Mouse (Mus musculus) layer of hippocampus, postnatal 14 days (tissue): ENCODE results near the gene Olfr56. TPM values are rescaled to one million over a fixed set of nuclear protein-coding genes. Genes with fewer than 3 reads are reported as not detected.
"Not testable (repeated sequence)": the region's sequence is repeated elsewhere in the genome, so short reads cannot be mapped to it uniquely, and the experiment has no call there.

Experiments used
- DNase-seq, 2 experiments: peaks; one replicate each; pipeline ENCODE4 v3.0.0; 2021 to 2022; ENCODE audit warnings: low spot score in 2 of 2, mixed read lengths in 1 of 2
- long read RNA-seq, 2 experiments: library from polyadenylated mRNA; stranded (forward); transcript quantifications; one replicate each; pipeline ENCODE4 v2.0.0; 2021
- total RNA-seq, 2 experiments: library from RNA; stranded (reverse); gene quantifications; 2 replicates each; pipeline ENCODE4 v1.2.3; 2021

Gene Olfr56
- total RNA-seq, result not detected
- long read RNA-seq, experiment 1, result 0 reads
- long read RNA-seq, experiment 2, result 0 reads

DNA sequence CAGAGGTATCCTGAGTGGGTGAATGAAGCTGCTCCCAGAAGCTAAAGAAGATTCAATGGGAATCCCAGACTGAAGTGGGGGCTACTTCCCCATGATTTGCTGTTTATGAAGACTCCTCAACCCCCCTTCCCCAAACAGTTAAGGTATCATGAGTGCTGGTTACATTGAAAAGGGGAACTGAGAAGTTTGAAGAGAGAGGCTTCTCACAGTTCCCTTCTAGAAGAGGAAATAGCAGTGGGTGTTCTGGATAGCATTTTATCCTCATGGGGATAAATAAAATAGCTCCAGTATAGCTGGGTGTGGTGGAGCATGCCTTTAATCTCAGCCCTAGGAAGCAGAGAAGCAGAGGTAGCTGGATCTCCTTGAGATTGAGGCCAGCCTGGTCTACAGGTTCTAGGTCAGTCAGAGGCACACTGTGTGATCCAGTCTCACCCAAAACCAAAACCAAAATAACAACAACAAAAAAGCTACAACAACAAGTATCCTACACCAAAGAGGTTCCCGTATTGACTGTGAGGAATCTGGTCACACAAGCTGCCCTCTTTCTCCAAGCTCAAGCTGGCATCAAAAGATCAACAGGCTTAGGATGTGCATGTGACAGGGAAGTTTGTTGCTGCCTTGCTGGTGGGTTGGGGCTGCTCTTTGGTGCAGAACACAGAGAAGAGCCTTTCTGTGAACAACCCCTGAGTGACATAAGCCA is at the start of gene Olfr56:
Gene Olfr56 (plus strand): TSS at position 650 of the 700 bp plus-strand sequence.
- not testable (repeated sequence) for DNase-seq

DNA sequence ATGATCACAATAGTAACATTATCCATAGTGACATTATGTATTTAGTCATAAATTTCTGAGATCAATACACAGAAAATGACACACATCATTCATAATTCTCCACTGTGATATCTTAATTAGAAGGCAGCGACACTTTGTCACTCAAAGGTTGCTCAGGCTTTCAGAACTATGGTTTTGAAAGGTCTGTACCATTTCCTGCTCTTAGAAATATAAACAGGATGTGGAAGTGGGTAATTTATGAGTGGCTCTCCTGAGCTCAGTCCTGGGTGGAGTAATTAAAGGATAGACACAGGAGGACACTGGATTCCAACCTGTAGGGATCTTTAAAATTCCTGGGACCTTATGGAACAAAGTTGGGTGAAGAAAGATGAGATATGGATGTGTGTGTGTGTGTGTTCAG is 45.3 kb upstream of the Olfr56 start:
- not testable (repeated sequence) for DNase-seq

DNA sequence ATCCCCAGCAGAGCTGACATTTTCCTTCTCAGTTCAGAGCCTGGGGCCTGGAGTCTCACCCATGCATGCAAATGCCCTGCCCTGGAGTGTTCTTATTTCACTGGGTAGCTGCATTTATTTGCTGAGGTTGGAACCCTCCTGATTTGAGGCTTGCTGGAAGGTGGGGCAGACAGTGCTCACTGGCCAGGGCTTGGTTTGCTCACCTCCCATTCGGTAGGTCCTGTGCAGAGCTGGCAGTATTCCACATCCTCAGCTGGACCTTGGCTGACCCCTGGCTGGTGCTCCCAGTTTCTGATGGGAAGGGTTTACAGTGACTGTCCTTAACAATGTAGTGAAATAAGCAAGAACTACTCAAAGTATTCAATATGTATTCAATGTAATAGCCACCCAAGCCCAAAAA is 44.8 kb upstream of the Olfr56 start:
- DNase-seq, result not testable (repeated sequence)

DNA sequence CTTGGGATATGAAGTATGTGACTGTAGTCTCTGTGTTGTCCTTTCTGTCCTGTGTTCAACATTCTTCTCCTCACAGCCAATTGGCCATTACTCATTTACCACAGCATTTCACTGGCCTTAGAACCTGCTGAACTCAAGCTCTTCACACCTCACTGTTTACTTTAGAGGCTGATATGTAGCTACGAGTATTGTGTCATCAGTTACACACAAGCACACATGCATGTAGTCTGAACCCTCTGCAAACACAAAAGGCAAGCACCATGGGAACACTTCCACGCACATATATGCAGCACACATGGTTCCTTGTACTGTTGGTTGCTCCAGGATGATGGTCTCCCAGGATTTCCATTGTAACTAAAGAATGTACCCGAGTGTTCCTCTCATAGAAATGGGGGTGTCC is 43.4 kb upstream of the Olfr56 start:
- not testable (repeated sequence) for DNase-seq

DNA sequence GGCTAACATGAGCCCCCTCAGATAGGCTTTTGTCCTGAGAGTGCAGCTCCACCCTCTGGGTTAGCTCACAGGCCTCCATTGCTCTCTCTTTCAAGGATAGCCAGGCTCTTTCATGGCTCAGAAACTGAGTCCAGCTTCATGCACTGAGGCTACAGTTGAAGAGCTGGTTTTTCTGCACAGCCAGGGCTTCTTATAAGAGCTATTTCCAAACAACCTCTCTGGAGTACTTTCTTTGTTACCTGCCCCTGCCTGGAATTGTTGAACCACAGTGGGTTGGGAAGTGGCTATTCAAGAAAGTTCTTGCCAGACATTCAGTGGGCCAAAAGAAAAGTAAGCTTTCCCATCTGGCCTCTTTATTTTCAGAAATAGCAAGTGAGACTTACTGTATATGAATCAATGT is 39.4 kb upstream of the Olfr56 start:
- not testable (repeated sequence) for DNase-seq

DNA sequence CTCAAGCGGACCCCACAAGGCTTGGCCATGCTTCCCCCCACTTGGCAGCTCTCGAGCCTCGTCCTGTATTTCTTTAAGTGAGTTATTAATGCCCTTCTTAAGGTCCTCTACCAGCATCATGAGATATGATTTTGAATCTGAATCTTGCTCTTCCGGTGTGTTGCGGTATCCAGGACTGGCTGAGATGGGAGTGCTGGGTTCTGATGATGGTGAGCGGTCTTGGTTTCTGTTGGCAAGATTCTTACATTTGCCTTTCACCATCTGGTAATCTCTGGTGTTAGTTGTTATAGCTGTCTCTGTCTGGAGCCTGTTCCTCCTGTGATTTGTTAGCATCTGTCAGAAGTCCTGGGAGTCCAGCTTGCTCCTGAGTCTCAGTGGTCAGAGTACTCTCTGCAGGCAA is 32.6 kb upstream of the Olfr56 start, which contains the start of gene Psme2b:
Gene Psme2b (minus strand): TSS at position 101 of the 400 bp plus-strand sequence.
- not testable (repeated sequence) for DNase-seq

DNA sequence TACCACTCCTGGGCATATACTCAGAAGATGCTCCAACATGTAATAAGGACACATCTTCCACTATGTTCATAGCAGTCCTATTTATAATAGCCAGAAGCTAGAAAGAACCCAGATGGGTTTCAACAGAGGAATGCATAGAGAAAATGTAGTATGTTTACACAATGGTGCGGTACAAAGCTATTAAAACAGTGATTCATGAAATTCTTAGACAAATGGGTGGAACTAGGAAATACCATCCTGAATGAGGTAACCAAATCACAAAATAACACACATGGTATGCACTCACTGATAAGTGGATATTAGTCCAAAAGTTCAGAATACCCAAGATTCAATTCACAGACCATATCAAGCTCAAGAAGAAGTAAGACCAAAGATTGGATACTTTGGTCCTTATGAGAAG is 4.0 kb upstream of the Olfr56 start:
- not testable (repeated sequence) for DNase-seq

DNA sequence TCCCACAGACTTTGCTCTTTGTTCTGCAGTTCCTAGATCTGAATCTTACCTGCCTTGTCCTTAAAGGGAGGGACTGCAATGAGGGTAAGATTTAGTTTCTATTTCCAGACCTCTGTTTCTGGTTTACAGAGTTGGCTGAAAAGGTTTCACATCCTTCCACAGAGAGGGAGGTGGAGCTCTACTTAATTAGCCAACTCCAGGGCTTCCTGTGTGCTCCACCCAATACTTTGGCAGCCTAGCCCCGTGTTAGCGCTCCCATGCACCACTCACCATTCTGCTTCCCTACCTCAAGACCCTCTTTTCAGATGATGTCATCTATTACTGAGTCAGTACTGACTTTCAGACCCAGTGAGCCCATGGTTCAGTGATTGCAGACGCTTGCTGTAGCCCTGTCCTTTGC is 562 bp downstream of the Olfr56 start, which contains the start of gene 9930111J21Rik1:
Gene 9930111J21Rik1 (minus strand): TSS at position 148 of the 400 bp plus-strand sequence.
- not testable (repeated sequence) for DNase-seq

DNA sequence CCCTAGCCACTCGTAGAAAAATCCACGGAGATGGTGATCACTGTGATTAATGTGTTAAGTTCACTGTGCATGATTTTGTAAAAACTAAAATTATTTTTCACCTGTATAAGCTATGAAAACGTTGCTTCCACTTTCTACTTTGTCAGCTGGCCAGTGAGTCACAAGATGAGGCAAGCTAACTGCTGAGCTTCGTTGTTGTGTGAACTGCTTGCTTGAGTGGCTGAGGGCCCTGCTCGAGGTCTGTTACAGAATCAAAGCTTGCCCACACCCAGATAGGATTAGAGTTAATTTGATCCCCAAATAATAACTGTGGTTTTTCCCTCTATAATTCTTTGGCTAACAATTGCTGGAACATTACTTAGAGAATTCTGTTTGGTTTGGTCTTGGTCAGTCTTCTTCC is 1.4 kb downstream of the Olfr56 start:
- not testable (repeated sequence) for DNase-seq

DNA sequence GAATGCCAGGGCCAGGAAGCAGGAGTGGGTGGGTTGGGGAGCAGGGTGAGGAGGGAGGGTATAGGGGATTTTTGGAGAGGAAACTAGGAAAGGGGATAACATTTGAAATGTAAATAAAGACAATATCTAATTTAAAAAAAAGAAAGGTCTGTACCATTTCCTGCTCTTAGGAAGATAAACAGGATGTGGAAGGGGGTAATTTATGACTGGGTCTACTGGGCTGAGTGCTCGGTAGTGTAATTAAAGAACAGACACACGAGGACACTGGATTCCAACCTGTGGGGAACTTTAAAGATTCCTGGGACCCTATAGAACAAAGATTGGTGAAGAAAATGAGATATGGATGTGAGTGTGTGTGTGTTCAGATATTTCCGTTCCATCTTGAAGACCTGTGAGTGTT is 4.2 kb downstream of the Olfr56 start:
- DNase-seq, result not testable (repeated sequence)

DNA sequence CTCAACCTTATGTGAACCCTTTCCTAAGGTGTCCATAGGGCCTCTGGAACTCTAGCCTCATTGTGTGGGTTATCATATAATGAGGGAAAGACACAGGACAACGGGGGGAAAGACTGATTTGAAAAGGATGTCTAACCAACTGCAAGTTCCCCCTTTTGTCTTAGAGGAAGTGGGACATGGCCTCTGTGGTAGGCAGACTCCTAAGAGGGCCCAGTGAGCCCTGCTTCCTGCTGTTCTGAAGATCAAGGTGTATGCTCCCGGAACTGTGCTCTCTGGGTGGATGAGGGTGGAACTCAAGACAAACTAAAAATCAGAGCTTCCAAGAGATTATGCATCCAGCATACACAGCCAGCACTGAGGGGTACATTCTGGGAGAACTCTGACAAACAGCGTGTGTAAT is 9.5 kb downstream of the Olfr56 start:
- DNase-seq, result not testable (repeated sequence)

DNA sequence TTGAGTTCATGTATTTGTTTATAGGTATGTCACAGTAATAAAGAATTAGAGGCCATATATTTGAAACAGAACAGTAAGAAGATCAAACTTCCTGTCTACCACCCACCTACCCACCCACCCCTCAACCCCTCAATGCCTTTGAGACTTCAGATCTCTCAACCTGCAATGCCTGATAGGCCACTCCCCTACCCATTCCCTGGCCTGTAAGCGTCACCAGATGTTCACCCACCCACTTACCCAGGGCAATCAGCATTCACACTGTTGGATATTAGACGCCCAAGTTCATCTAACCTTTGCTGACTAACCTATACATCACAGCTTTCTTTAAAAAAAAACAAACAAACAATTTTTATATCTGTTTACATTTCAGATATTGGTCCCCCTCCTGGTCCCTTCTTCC is 11.3 kb downstream of the Olfr56 start:
- DNase-seq, result not testable (repeated sequence)

DNA sequence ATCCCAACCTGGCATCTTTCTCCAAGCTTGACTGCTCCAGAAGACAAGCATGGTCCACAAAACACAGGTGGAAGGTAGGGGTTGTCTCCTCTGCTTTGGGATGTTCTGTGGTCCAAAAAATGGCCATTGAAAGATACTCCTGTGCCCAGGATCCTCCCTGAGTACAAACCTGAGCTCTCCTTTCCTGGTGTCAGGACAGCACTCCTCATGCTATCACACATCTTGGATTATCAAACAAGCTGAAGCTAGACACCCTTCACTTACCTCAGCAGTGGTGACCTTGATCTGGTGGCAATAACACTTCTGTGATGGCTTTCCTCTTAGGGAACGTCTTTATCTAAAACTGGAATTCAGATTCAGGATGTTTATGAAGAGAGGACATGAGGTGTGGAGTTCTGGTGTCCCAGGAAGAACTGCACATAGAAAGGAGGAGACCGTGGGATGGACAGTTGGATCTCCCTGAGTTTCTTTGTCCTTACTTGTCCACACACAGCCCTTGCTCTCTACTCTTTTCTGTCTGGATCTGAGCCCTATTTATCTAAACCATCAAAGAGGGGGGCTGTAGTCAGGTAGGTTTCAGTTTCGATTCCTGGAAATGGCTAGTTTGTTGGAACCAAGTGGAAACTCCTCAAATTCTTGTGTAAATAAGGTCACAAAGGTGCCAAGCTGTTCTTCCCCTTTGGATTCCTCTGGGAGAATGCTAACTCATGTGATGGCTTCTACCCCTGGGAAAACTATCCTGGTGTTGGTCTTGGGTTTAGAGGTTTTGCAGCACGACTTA is 13.2 kb downstream of the Olfr56 start, which contains the start of gene Gm12185:
Gene Gm12185 (minus strand): TSS at position 487 of the 781 bp plus-strand sequence.
- DNase-seq, result not testable (repeated sequence)

DNA sequence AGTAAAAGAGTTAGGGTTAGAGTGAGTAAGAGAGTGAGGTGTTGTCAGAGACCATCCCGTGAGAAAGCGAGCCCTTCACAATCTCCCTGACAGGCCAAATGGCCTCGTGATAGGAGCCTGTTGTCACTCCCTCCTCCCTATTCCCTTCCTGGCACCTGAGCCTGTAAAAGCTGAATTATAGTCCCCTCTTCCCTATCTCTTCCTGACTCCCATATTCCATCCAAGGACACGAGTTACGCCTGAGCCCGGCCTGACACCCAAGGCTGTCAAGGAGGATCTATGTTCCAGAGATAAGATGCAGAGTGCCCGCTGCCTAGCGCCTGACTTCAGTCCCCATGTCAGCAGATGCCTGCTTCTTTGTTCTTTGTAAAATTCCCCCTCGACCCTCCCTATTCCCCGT is 14.6 kb downstream of the Olfr56 start:
- not testable (repeated sequence) for DNase-seq

DNA sequence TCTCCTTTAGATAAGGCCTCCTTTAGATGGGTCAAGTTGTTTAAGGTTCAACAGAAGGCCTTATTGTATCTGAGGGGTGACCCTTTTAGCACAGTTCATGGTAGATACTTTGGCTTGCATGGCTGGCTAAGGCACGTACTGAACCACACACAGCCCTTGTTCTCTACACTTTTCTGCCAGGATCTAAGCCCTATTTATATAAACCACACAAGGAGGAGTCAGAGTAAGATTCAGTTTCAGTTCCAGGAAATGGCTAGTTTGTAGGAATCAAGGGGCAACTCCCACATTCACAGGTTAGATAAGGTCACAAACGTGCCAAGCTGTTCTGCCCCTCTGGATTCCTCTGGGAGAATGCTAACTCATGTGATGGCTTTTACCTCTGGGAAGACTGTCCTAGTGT is 15.3 kb downstream of the Olfr56 start, which contains the start of gene Tgtp1:
Gene Tgtp1 (minus strand): TSS at position 155 of the 400 bp plus-strand sequence.
- not testable (repeated sequence) for DNase-seq

DNA sequence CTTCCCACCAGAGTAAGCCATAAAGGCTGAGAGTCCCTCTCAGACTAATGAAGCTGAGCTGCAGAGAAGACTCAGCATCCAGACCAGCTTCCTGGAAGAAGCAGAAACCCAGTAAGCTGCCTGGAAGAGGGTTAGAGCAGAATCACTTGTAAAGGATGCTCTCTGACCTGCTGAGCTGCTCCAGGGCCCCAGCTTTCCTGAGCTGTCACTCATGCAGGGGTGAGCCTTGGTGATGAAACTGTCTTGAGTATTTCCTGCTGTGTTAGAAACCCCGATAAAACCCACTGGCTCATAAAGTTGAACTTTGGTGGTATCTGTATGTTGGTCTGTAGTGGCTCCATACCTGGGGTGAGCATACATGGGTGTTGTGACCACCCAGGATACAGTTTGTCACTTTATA is 21.7 kb downstream of the Olfr56 start:
- DNase-seq, result not testable (repeated sequence)

DNA sequence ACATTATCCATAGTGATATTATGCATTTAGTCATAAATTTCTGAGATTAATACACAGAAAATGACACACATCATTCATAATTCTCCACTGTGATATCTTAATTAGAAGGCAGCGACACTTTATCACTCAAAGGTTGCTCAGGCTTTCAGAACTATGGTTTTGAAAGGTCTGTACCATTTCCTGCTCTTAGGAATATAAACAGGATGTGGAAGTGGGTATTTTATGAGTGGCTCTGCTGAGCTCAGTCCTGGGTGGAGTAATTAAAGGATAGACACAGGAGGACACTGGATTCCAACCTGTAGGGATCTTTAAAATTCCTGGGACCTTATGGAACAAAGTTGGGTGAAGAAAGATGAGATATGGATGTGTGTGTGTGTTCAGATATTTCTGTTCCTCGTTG is 27.6 kb downstream of the Olfr56 start:
- DNase-seq, result not testable (repeated sequence)

DNA sequence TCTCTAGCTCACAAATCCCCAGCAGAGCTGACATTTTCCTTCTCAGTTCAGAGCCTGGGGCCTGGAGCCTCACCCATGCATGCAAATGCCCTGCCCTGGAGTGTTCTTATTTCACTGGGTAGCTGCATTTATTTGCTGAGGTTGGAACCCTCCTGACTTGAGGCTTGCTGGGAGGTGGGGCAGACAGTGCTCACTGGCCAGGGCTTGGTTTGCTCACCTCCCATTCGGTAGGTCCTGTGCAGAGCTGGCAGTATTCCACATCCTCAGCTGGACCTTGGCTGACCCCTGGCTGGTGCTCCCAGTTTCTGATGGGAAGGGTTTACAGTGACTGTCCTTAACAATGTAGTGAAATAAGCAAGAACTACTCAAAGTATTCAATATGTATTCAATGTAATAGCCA is 28.1 kb downstream of the Olfr56 start:
- not testable (repeated sequence) for DNase-seq

DNA sequence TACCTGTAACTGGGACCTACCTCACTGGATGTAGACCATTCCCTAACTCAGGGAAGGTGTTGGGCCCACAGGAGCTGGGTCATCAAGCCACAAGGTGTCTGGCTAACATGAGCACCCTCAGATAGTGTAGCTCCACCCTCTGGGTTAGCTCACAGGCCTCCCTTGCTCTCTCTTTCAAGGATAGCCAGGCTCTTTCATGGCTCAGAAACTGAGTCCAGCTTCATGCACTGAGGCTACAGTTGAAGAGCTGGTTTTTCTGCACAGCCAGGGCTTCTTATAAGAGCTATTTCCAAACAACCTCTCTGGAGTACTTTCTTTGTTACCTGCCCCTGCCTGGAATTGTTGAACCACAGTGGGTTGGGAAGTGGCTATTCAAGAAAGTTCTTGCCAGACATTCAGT is 33.4 kb downstream of the Olfr56 start:
- DNase-seq, result not testable (repeated sequence)

DNA sequence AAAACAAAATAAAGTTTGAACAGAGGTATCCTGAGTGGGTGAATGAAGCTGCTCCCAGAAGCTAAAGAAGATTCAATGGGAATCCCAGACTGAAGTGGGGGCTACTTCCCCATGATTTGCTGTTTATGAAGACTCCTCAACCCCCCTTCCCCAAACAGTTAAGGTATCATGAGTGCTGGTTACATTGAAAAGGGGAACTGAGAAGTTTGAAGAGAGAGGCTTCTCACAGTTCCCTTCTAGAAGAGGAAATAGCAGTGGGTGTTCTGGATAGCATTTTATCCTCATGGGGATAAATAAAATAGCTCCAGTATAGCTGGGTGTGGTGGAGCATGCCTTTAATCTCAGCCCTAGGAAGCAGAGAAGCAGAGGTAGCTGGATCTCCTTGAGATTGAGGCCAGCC is 71.4 kb downstream of the Olfr56 start:
- not testable (repeated sequence) for DNase-seq

DNA sequence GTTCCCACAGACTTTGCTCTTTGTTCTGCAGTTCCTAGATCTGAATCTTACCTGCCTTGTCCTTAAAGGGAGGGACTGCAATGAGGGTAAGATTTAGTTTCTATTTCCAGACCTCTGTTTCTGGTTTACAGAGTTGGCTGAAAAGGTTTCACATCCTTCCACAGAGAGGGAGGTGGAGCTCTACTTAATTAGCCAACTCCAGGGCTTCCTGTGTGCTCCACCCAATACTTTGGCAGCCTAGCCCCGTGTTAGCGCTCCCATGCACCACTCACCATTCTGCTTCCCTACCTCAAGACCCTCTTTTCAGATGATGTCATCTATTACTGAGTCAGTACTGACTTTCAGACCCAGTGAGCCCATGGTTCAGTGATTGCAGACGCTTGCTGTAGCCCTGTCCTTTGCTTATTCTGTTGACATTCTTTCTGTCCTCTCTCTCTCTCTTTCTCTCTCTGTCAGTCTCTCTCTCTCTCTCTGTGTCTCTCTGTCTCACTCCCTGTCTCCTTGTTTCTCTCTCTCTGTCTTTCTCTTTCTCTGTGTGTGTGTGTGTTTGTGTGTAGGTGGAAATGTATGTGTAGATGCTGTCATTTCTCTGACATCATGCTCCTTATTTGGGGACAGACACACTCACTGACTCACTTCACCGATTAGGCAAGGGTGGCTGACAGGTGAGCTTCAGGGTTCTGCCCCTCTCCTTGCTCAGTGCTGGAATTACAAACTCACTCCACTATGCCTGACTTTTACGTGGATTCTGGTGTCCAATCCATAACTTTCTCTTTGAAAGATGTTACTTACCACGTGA is 72.6 kb downstream of the Olfr56 start, which contains the start of gene 9930111J21Rik2:
Gene 9930111J21Rik2 (minus strand): TSS at position 150 of the 799 bp plus-strand sequence.
- DNase-seq, result not testable (repeated sequence)
